Mouse (Mus musculus) G1E (cell line): ENCODE results near the gene Lmbrd2.
A peak's percentile ranks its signal among the peaks of the same experiment; 100 is the strongest.

ENCODE experiments used
- CTCF ChIP-seq: IDR thresholded peaks from 2 replicates; pipeline ENCODE4 v1.5.1; 2012; ENCODE audit warnings: low read depth, low read length, inconsistent platforms, mixed read lengths
- GATA1 ChIP-seq: IDR thresholded peaks from 2 replicates; pipeline ENCODE4 v1.6.1; 2012; ENCODE audit warnings: borderline replicate concordance, low read length, inconsistent platforms, mixed read lengths
- GATA2 ChIP-seq: IDR thresholded peaks from 2 replicates; pipeline ENCODE4 v1.6.1; 2012; ENCODE audit warnings: low read depth, low read length, inconsistent platforms, borderline replicate concordance
- POLR2AphosphoS5 ChIP-seq: IDR thresholded peaks from 2 replicates; pipeline ENCODE4 v1.6.1; 2012; ENCODE audit warnings: low read depth, low read length, inconsistent platforms; ENCODE audit not compliant: insufficient replicate concordance
- TAL1 ChIP-seq: conservative IDR thresholded peaks from 2 replicates; pipeline ENCODE4 v1.6.1; 2012; ENCODE audit warnings: low read depth, low read length, inconsistent platforms, mixed read lengths

GRCm38 (mm10) chr15:9120081-9120480 lies 20.3 kb upstream of the Lmbrd2 start:
- no peak for TF ChIP-seq POLR2AphosphoS5
- peak; percentile 99 for TF ChIP-seq CTCF
- no peak for TF ChIP-seq GATA1
- no peak for TF ChIP-seq TAL1
- TF ChIP-seq GATA2: no peak
